Mouse (Mus musculus) kidney, adult 2 months (tissue): ENCODE results near the gene Morc3.

Source experiments
- CTCF ChIP-seq: fragments of 200-500 bp; conservative IDR thresholded peaks from 2 replicates; pipeline ENCODE4 v1.5.1; 2011; ENCODE audit warnings: low read depth, mild to moderate bottlenecking, control low read depth, low read length, moderate library complexity, mixed read lengths; ENCODE audit not compliant: insufficient read depth, insufficient read length
- POLR2A ChIP-seq: fragments of 200-500 bp; IDR thresholded peaks from one replicate; pipeline ENCODE4 v1.6.1; 2011; ENCODE audit warnings: low read depth, low read length, control low read depth

- TF ChIP-seq POLR2A (no peak), CTCF (no peak)
These were observed 79.1 kb downstream of the Morc3 start for GRCm38 (mm10) chr16:93910735-93911665.
